Mouse (Mus musculus) olfactory bulb, adult 2 months (tissue): ENCODE results near the gene Chrnb2. TPM values are rescaled to one million over a fixed set of nuclear protein-coding genes. Genes with fewer than 3 reads are reported as not detected.

Source experiments
- H3K27ac ChIP-seq: fragments of 200-500 bp; 2 replicates; pipeline ENCODE4 v1.5.1; 2012; ENCODE audit warnings: low read depth, low read length; ENCODE audit not compliant: insufficient read depth
- H3K4me1 ChIP-seq: fragments of 200-500 bp; 2 replicates; pipeline ENCODE4 v1.6.1; 2012; ENCODE audit warnings: low read length; ENCODE audit not compliant: control insufficient read depth, insufficient read depth
- H3K4me3 ChIP-seq: fragments of 200-500 bp; 2 replicates; pipeline ENCODE4 v1.5.1; 2012; ENCODE audit warnings: mild to moderate bottlenecking, low read depth, low read length, moderate library complexity; ENCODE audit not compliant: insufficient read depth
- CTCF ChIP-seq: fragments of 200-500 bp; IDR thresholded peaks from 2 replicates; pipeline ENCODE4 v1.5.1; 2012; ENCODE audit warnings: low read depth, mild to moderate bottlenecking, low read length, moderate library complexity; ENCODE audit not compliant: insufficient read depth
- POLR2A ChIP-seq: fragments of 200-500 bp; IDR thresholded peaks from 2 replicates; pipeline ENCODE4 v1.6.1; 2012; ENCODE audit warnings: mild to moderate bottlenecking, low read depth, low read length, moderate library complexity; ENCODE audit not compliant: insufficient read depth
- WGBS: fragments of 180-500 bp; shearing (Covaris S2); methylation state at CpG from one replicate; pipeline ENCODE4 v1.1.7; 2018; 5-methylcytosine and 5-hydroxymethylcytosine counted together
- polyA plus RNA-seq: library from polyadenylated mRNA; stranded (reverse); fragments of >200 nt; gene quantifications from 2 replicates; pipeline ENCODE4 v1.2.4, GENCODE M21; 2012; ENCODE audit warnings: low replicate concordance; ENCODE audit not compliant: missing spikeins, insufficient read depth, insufficient read length

Chrnb2 gene
- polyA plus RNA-seq, 1 experiment = not detected

DNA sequence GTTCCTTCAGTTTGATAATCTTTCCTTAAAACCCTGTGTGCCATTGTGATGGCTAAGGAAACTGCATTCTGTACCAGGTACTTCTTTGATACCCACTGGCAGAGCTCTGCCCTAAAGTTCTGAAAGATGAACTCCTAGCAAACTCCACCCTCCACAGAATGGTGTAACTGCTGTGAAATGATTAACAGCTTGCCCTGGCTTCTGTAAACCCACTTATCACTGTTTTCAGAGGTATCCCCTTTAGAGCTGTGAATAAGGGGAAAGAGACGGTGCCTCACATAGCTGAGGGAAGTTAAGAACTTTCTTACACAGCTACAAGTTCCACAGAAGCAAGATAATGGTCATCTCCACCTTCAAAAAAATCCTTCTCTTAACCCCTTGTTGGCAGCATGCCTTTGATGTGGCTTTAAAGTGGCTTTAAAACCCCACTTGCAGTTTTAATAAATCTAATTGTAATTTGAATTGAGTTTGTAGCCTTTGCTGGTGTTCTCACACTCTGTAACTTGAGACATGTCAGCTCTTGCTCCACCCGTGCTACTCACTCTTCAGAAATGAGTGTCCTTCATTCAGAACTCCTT lies 6.1 kb upstream of the Chrnb2 start:
- H3K4me1 ChIP-seq = peaks cover 8% of the 10 kb centered on the region
- H3K4me3 ChIP-seq = no peak overlapping the region
- no peak for TF ChIP-seq CTCF
- TF ChIP-seq POLR2A = no peak
- H3K27ac ChIP-seq = no peak overlapping the region
- 56% methylated on average over 2 of the region's 2 CpGs for WGBS

DNA sequence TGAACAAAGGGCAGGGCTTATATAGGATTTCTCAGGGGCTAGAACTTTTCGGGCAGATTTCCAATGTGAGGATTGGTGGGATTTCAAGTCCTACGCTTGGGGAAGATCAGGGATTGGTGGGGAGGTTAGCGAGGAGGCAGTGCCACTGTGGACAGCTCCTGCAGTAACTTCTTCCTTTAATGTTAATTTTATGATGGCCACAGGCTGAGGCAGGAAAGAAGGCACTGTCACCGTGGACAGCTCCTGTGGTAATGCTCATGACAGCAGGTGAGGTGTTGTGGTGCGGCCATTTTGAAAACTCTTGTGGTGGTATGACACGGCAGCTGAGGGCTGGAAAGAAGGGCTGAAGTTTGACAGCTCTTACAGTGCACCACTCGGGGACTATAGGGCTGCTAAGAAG lies 5.2 kb upstream of the Chrnb2 start:
- 83% methylated on average over 7 of the region's 7 CpGs for whole genome bisulfite sequencing
- no peak for TF ChIP-seq POLR2A
- no peak for TF ChIP-seq CTCF
- Histone ChIP-seq H3K4me1 (peaks cover 2% of the 10 kb centered on the region), H3K27ac (no peak overlapping the region), H3K4me3 (no peak overlapping the region)

DNA sequence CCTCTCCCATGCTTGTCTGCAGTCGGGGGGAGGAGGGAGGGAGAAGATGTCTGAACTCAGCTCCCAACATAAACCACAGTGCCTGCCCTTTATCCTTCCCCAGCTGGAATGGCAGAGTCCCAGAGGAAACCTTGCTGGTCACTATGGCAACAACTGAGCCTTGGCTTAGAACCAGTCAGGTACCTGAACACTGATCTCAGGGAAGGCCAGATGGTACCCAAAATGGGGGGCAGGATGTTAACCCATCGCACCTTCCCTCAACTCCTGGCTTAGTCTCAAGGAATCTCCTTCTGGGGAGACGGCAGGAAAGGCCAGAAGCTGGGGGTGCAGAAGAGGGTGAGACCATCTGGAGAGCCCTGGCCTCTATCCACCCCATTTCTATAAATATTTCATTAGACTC lies 4.6 kb downstream of the Chrnb2 start:
- Histone ChIP-seq H3K27ac (no peak overlapping the region), H3K4me3 (no peak overlapping the region), H3K4me1 (peaks cover 32% of the 10 kb centered on the region)
- WGBS = 38% methylated on average over 3 of the region's 3 CpGs
- no peak for TF ChIP-seq POLR2A
- TF ChIP-seq CTCF = no peak

DNA sequence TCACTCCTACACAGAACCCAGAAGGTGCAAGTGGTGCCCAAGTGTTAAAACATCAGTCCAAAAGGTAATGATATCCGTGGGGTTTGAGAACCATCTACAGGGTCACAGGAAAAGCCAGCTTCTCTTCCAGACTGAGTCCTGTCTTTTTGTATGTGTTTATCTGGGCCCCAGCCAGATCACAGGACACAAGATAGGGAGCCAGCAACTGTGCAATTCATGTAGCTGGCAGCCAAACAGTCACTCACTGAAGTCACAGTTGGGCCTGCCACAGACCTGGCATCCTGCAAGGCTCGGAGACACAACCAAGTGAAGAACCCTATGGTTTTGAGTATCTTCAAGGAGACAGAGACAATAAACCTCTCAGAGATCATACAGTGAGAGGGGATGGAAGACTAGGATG lies 6.6 kb downstream of the Chrnb2 start:
- WGBS = 70% methylated on average over 2 of the region's 2 CpGs
- no peak overlapping the region for H3K4me3 ChIP-seq
- TF ChIP-seq POLR2A (no peak), CTCF (no peak)
- H3K4me1 ChIP-seq = peaks cover 24% of the 10 kb centered on the region
- H3K27ac ChIP-seq = no peak overlapping the region

DNA sequence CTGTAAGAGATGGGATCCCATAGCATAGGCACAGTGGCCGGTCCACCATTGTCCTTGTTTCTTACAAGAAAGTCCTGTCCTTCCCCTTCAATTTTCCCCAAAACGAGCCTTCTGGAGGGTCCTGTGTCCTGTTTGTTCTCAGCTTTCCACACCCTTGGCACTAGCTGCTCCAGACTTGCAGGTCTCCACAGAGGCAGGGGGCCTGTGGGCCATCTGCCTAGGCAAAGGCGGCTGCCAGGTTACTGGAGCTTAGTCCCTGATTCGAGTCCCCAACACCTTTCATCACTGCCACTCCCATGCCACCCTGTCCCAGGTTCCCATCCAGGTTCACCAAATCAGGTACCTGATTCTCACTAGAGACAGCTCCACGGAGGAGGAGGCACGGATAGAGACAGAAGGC lies 9.1 kb downstream of the Chrnb2 start:
- no peak overlapping the region for H3K27ac ChIP-seq
- H3K4me1 ChIP-seq = peaks cover 22% of the 10 kb centered on the region
- 75% methylated on average over 6 of the region's 6 CpGs for WGBS
- no peak for TF ChIP-seq CTCF
- no peak for TF ChIP-seq POLR2A
- H3K4me3 ChIP-seq = no peak overlapping the region

DNA sequence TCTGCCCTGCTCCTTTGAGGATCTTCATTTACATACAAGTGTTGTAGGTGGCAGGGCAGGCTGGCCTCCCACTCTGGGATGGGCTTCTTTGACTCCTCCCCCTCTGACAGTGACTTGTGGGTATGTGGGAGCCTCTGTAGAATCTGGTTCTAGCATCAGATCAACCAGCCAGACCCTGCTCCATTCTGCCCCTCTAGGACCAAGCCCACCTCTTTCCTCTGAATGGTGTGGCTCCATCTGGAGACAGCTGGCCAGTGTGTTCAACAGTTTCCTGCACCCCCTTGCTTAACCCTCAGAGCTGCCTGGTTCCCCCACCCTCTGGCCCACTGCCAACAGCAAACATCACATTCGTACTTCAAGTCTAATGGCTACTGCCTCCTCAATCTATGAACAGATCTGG lies 12.1 kb downstream of the Chrnb2 start:
- Histone ChIP-seq H3K4me1 (peaks cover 10% of the 10 kb centered on the region), H3K27ac (no peak overlapping the region), H3K4me3 (no peak overlapping the region)
- TF ChIP-seq POLR2A (no peak), CTCF (no peak)
- WGBS = 24% methylated on average over 1 of the region's 1 CpGs

DNA sequence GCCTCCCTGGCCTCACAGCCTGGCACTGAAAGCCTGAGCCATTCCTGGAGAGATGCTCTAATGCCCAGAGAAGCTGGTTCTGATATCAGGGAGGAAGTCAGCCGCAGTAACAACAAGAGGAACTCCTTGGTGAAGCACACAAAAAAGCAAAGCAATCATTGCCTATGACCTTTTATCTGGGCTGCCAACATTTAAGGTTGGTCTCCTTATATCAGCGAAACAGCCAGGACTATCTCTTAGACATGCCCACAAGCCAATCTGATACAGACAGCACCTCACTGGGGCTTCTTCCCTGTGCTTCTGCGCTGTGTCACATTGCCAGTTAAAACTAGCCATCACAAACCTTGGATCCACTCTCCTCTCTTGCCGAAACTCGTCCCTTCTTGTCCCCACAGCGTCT lies 25.9 kb downstream of the Chrnb2 start:
- Histone ChIP-seq H3K27ac (no peak overlapping the region), H3K4me1 (peaks cover 4% of the 10 kb centered on the region), H3K4me3 (no peak overlapping the region)
- TF ChIP-seq CTCF (no peak), POLR2A (no peak)
- WGBS = 96% methylated on average over 6 of the region's 6 CpGs

DNA sequence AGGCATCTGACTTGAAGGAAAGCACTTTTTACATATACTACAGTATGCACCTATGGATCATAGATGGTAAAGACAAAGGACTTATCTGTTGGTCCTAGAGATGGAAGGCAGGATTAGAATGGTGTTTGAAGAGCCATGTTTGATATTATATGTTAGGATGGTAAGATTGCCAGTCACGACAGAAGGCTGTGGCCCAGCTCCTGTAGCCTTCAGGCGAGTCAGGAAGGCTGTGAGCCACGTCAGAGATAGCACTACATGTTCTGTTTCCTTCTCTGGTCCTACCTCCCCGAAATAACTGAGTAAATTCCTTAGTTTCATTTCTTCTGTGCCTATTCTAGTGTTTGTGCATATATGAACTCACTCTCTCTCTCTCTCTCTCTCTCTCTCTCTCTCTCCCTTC lies 32.3 kb downstream of the Chrnb2 start:
- peaks cover 20% of the 10 kb centered on the region for H3K4me1 ChIP-seq
- no peak for TF ChIP-seq POLR2A
- TF ChIP-seq CTCF = no peak
- WGBS = 62% methylated on average over 4 of the region's 4 CpGs

DNA sequence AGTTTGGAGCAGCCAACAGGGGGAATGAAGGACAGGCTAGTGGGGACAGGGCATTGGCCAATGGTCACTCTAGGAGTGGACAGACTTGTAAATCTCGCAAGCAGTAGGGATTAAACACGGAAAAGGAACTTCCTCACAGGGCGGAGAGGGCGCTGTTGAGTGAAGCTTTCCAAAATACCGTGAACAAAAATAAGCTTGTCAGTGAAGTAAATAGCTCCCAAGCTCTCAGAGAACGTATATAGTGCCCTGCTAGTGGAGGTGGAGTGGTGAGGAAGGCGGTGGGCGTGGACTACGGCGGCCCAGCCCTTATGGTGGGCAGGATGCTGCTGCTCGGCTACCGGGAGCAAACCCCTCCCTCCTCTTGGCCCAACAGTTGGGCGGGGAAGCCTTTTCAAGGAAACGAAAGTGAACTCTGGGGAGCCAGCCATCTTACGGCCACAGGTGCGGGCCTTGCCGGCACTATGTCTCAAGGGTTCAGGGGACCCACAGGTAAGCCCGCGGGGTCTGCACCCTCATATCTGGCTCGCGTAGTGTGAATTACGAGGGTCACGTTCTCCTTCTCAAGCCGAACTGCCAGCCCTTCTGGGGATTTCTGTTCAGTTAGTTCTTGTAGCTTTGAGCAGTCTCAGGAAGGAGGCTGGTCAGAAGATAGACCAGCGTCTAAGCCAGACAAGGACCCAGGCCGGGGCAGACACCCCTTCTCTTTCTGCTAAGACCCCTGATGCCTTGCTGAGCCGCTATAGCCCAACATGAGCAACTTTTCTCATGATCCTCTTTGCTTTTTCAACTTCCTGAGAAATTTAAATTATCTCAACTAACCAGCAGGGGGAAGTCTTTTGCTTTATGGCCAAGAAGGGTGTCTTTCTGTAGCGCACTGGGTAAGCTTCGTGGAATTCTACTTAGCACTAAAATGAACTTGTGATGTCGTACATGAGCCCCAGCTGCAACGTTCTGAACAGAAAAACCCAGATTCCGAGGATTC lies 33.8 kb downstream of the Chrnb2 start:
- H3K4me1 ChIP-seq = peaks cover 17% of the 10 kb centered on the region
- peak overlapping the region; percentile 34; the same call in 1 of the 2 replicates for H3K27ac ChIP-seq
- H3K4me3 ChIP-seq = peak overlapping the region; percentile 50
- TF ChIP-seq POLR2A (no peak), CTCF (no peak)
- WGBS = 1% methylated on average over 32 of the region's 32 CpGs

More for the DNA sequence above, 32.3 kb downstream of the Chrnb2 start:
- Histone ChIP-seq H3K4me3 (no peak overlapping the region), H3K27ac (no peak overlapping the region)
